Comparison of ENCODE assay signal across 7 mouse cellular contexts in genomic region chr10:107829151-107829550, GRCm38 (mm10).
"Had no signal": no experiment of that assay in that cellular context is flagged by ENCODE, and none has a peak within 500 bp of the region (broad histone marks: within the 10 kb centered on the region; RNA-seq: fewer than 3 reads in every experiment).

No protein-coding gene starts in this region.

- DNase-seq: lung, adult 18-20 months; lung, embryonic 14.5 days; lung, postnatal 10 days; right cerebral cortex, postnatal 14 days; thymus, adult 2 months; thymus, postnatal 25 days; thymus, postnatal 4 days had no signal
